Mouse (Mus musculus) large intestine, adult 2 months (tissue): ENCODE results near the gene Nwd1. TPM values are rescaled to one million over a fixed set of nuclear protein-coding genes. Genes with fewer than 3 reads are reported as not detected.

ENCODE experiments used
- DNase-seq: peaks from one replicate; pipeline ENCODE4 v3.0.0-alpha.2; 2012; ENCODE audit warnings: low read depth, low spot score
- WGBS: fragments of 180-500 bp; shearing (Covaris S2); methylation state at CpG from one replicate; pipeline ENCODE4 v1.1.7; 2018; 5-methylcytosine and 5-hydroxymethylcytosine counted together
- polyA plus RNA-seq: library from polyadenylated mRNA; depleted of rRNA; stranded (reverse); fragments of >200 nt; gene quantifications from 2 replicates; pipeline ENCODE4 v1.2.3, GENCODE M21; 2012; rRNA removed

The Nwd1 gene
- polyA plus RNA-seq, 1 experiment = 0.05 TPM

GRCm38 (mm10) chr8:72758310-72758709 lies 111.8 kb downstream of the Nwd1 start:
- DNase-seq = no peak

- 73% methylated on average over 3 of the region's 3 CpGs for WGBS
- no peak for DNase-seq
Observed at GRCm38 (mm10) chr8:72760216-72760615, 113.7 kb downstream of the Nwd1 start.

- no peak for DNase-seq
- 58% methylated on average over 7 of the region's 7 CpGs for WGBS
Observed at GRCm38 (mm10) chr8:72761322-72762051, 115.0 kb downstream of the Nwd1 start, which contains the start of gene F2rl3. TSS of gene F2rl3 (plus strand) at chr8:72761880.

GRCm38 (mm10) chr8:72762306-72762705 lies 115.8 kb downstream of the Nwd1 start:
- 76% methylated on average over 12 of the region's 12 CpGs for WGBS
- no peak for DNase-seq

GRCm38 (mm10) chr8:72765696-72766095 lies 119.2 kb downstream of the Nwd1 start:
- 73% methylated on average over 4 of the region's 4 CpGs for WGBS
- DNase-seq = no peak

GRCm38 (mm10) chr8:72766777-72767176 lies 120.3 kb downstream of the Nwd1 start:
- no peak for DNase-seq
- WGBS = 28% methylated on average over 7 of the region's 7 CpGs

Other genes with a start within 250 kb of the Nwd1 start
- 25.5 and 34.9 TPM in 2 replicates for gene Eps15l1, start 225.3 kb upstream of the Nwd1 start, polyA plus RNA-seq
- 0.12 and 0.18 TPM in 2 replicates for gene Calr3, start 202.8 kb upstream of the Nwd1 start, polyA plus RNA-seq
- gene 1700030K09Rik, start 202.8 kb upstream of the Nwd1 start, polyA plus RNA-seq = 3.2 and 3.4 TPM in 2 replicates
- 23.7 and 38.3 TPM in 2 replicates for gene Cherp, start 171.5 kb upstream of the Nwd1 start, polyA plus RNA-seq
- 64.1 and 108 TPM in 2 replicates for gene Slc35e1, start 154.1 kb upstream of the Nwd1 start, polyA plus RNA-seq
- gene Med26, start 98.4 kb upstream of the Nwd1 start, polyA plus RNA-seq = 6.9 and 8.8 TPM in 2 replicates
- 41.0 and 50.4 TPM in 2 replicates for gene Smim7, start 75.6 kb upstream of the Nwd1 start, polyA plus RNA-seq
- 11.1 and 15.1 TPM in 2 replicates for gene Tmem38a, start 74.7 kb upstream of the Nwd1 start, polyA plus RNA-seq
- gene Sin3b, start 76.6 kb downstream of the Nwd1 start, polyA plus RNA-seq = 108 and 132 TPM in 2 replicates
- gene F2rl3, start 115.2 kb downstream of the Nwd1 start, polyA plus RNA-seq = 2.3 and 4.5 TPM in 2 replicates